Mouse (Mus musculus) macrophage (primary cell): Measurements from ENCODE around the gene Rpl14. TPM values are rescaled to one million over a fixed set of nuclear protein-coding genes. Genes with fewer than 3 reads are reported as not detected.
"Not testable (repeated sequence)": the region's sequence is repeated elsewhere in the genome, so short reads cannot be mapped to it uniquely, and the experiment has no call there.

Experiments
- H3K27ac ChIP-seq: fragments of 350-480 bp; formaldehyde crosslinking; 2 replicates; pipeline ENCODE4 v1.9.0; 2021
- H3K36me3 ChIP-seq: fragments of 350-480 bp; formaldehyde crosslinking; 2 replicates; pipeline ENCODE4 v1.9.0; 2021; ENCODE audit errors: inconsistent target
- H3K4me3 ChIP-seq: fragments of 350-480 bp; formaldehyde crosslinking; 2 replicates; pipeline ENCODE4 v1.9.0; 2021; ENCODE audit errors: inconsistent target
- H3K79me2 ChIP-seq: fragments of 350-480 bp; formaldehyde crosslinking; 2 replicates; pipeline ENCODE4 v1.9.0; 2021; ENCODE audit errors: inconsistent target
- WGBS: methylation state at CpG from one replicate; pipeline ENCODE4 v1.1.7; 2026; ENCODE audit warnings: inconsistent platforms; ENCODE audit not compliant: missing documents; 5-methylcytosine and 5-hydroxymethylcytosine counted together
- polyA plus RNA-seq: library from polyadenylated mRNA; stranded (reverse); fragments of 250-400 nt; gene quantifications from 3 replicates; pipeline ENCODE4 v1.2.4, GENCODE M21; 2018; ENCODE audit warnings: inconsistent platforms
- total RNA-seq, 78 experiments: library from RNA; depleted of rRNA; stranded (reverse); fragments of 250-400 nt; gene quantifications; 1 replicate in 9 of 78; 2 replicates in 24 of 78; 3 replicates in 43 of 78; 4 replicates in 2 of 78; pipeline ENCODE4 v1.2.4; 2018; ENCODE audit warnings: inconsistent platforms in 56 of 78

The Rpl14 gene
- total RNA-seq (2018; cell fraction: chromatin; rRNA removed), result 100 to 1,000 TPM in 1 of 26 experiments, 10 to 100 TPM in 22, 1 to 10 TPM in 3; 8.1 to 112 (median 25.9) TPM
- 100 to 1,000 TPM; 224 to 683 (median 365) TPM for total RNA-seq (2018; cell fraction: cytosol; rRNA removed)
- 100 to 1,000 TPM in 1 of 26 experiments, 10 to 100 TPM in 25; 21.9 to 104 (median 47.7) TPM for total RNA-seq (2018; cell fraction: nucleus; rRNA removed)
- 472 to 610 TPM (median 566 TPM) in 3 replicates for polyA plus RNA-seq

DNA sequence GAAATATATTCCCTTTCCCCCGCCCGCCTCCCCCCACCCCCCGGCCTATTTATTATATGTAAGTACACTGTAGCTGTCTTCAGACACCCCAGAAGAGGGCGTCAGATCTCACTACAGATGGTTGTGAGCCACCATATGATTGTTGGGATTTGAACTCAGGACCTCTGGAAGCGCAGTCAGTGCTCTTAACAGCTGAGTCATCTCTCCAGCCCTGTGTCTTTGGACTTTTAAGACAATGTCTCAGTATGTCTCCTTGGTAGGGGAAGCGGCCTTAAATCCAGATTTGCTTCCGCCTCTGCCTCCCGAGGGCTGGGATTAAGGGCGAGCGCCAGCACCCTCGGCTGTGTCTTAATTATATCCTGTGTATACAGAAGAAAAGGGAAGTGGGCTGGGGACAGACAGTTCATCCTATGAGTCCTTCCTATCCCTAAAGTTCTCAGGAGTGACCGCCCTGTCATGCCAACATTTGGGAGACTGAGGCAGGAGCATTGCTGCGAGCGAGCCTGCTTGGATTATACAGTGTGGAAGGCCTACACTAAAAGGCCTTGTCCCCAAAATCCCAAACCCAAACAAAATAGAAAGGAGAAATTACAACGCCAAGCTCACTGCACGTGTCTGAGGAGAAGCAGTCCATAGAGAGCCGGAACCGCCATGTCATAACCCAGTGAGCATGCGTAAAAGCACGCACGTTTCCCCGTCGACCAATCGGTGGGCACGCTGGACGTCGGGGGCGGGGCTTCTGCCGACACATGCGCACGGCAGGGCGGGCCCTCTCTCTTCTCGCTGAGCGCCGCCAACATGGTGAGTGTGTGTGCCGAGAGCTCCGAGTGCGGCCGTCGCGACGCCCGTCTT lies at the start of gene Rpl14:
Gene Rpl14 (plus strand): TSS at position 704 of the 852 bp plus-strand sequence.
- Histone ChIP-seq H3K4me3 (peak within 1 kb of the TSS; percentile 87), H3K27ac (peak within 1 kb of the TSS; percentile 70), H3K36me3 (peaks cover 25% of the 10 kb centered on the region), H3K79me2 (peaks cover 17% of the 10 kb centered on the region)
- 6% methylated on average over 20 of the region's 43 CpGs for WGBS

DNA sequence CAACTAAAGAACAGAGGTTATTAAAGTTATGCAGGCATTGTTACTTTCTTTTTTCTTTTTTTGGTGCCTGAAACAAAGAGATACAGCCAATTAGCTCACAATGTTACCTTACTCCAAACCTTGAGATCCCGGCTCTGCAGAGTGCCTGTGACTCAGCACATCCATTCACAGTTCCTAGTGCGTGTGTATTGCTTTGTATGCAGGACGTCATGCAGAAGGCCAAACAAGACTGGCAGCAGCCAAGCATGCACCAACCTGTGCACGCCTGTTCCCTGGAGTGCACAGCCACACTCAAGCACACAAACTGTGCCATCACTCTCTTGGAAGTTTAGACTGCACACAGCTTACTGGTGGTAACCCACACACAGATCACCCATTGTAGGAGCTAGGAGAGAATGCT lies 44.0 kb upstream of the Rpl14 start:
- Histone ChIP-seq H3K79me2 (no peaks in the 10 kb centered on the region), H3K36me3 (no peaks in the 10 kb centered on the region), H3K27ac (no peak overlapping the region), H3K4me3 (no peak overlapping the region)
- 65% methylated on average over 4 of the region's 4 CpGs for WGBS

DNA sequence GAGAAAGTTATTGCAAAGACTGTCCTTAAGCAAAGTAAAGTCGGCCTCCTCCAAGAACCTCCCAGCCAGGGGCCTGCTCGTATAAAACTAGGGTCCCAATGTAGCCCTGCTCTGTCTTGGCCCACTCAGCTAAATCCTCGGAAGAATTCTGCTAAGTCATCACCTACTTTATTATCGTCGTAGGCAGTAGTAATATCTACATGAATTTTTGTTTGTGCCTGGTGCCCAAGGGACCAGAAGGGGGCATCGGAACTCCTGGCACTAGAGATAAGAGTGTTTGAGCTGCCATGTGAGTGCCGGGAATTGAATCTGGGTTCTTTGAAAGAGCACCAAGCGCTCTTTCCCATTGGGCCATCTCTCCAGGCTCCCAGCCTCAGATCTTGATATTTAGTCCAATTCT lies 43.3 kb upstream of the Rpl14 start:
- WGBS, result 94% methylated on average over 8 of the region's 8 CpGs
- Histone ChIP-seq H3K4me3 (no peak overlapping the region), H3K27ac (no peak overlapping the region), H3K79me2 (no peaks in the 10 kb centered on the region), H3K36me3 (no peaks in the 10 kb centered on the region)

DNA sequence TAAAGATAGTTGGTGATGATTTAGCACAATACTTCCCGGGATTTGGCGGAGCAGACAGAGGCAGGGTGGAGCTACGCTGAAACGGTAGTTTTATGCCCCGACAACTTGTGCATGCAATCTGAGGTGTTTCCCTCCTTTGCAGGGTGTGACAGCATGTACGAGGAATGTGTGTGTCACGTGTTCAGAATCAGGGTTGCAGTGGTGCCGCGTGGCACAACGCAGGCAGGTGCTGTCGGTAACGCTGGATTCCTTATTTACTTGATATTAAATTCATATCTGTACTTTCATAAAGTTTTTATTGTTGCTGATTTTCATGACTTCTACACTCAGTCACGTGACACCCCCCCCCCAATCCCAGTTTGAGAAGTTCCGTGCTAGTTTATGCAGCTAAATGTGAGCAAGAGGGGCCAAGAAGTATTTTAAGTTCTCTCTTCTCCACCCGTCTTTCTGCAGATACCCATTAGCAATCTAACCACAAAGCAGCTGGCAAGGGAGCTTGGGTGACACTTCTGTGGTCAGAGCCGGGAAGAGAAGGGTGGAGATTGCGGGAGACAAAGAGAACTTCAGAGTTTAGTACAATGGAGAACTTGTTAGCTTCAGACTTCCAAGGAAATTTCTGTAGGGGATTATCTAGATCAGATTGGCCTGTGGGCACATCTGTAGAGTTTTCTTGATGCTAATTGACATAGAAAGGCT lies 42.3 kb upstream of the Rpl14 start:
- Histone ChIP-seq H3K79me2 (no peaks in the 10 kb centered on the region), H3K4me3 (no peak overlapping the region), H3K36me3 (no peaks in the 10 kb centered on the region), H3K27ac (no peak overlapping the region)
- WGBS, result 67% methylated on average over 16 of the region's 17 CpGs

DNA sequence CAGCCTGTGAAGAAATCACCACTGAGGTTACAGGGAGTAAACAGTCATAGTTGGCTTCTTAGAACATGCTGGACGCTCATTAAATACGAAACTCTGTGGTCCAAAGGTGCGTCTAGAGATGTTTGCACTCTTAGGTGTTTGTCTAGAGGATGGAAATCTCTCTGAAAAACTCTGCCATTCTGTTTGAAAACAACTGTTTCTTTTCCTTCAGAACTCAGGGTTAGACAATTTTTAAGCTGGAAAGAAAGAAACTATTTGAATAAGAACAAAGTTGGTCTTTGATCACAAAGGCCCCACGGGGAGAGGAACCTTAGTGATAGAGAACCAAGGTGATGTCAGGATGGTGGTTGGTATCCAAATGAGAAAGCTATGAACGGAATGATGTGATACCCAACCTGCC lies 40.8 kb upstream of the Rpl14 start:
- WGBS, result 87% methylated on average over 5 of the region's 5 CpGs
- Histone ChIP-seq H3K36me3 (no peaks in the 10 kb centered on the region), H3K27ac (no peak overlapping the region), H3K79me2 (no peaks in the 10 kb centered on the region), H3K4me3 (no peak overlapping the region)

DNA sequence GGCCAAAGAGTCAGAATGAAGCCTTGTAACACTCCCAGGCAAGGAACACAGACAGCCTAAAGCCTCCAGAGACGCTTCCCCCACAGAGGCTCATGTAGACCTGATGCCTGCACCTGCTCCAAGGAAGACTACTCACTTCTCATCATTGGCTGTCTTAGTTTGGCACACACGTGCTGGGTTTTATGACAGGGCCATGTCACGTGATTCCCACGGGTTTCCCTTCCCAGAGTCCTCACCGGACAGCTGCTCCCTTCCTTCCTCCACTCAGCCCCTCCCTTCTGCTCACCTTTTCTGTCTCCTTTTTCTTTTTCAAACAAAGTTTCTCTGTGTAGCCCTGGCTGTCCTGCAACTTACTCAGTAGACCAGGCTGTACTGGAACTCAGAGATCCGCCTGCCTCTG lies 39.2 kb upstream of the Rpl14 start:
- WGBS, result 93% methylated on average over 6 of the region's 6 CpGs

DNA sequence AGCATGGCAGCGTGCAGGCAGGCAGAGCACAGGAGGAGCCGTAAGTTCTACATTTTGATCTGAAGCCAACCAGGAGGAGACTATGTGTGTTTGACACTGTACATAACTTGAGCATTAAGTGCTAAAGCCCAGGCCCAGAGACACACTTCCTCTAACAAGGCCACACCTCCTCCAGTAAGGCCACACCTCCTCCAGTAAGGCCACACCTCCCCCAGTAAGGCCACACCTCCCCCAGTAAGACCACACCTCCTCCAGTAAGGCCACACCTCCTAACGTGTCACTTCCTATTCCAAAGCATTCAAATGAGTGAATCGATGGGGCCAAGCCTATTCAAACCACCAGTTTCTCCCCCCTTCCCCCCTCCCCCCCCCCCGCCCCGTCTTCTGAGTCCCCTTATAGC lies 38.6 kb upstream of the Rpl14 start:
- Histone ChIP-seq H3K36me3 (no peaks in the 10 kb centered on the region), H3K4me3 (no peak overlapping the region), H3K27ac (no peak overlapping the region), H3K79me2 (no peaks in the 10 kb centered on the region)
- 90% methylated on average over 4 of the region's 6 CpGs for WGBS

More for the DNA sequence above, 39.2 kb upstream of the Rpl14 start:
- Histone ChIP-seq H3K27ac (no peak overlapping the region), H3K4me3 (no peak overlapping the region), H3K79me2 (no peaks in the 10 kb centered on the region), H3K36me3 (no peaks in the 10 kb centered on the region)

DNA sequence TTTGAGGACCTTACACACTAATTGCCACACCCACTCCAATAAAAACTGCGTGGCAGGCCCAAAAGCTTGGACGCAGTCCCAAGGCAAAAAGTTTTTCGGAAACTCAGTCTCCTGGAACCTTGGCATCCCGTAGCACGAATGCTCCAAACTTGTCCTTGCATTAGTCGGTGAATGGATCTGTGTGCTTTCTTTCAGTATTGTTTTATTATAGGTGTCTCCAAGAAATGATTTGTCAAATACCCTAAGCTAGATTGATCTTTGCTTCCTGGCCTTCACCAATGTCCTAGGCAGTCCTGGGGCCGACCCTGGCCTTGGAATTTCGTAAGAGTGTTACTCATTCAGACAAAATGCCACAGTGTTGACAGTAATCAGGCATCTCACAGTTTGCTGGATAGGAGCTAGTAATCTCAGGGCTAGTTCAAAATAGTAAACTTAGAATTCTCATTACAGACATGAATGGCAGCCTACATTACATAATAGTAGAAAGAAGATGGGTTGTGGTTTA lies 37.7 kb upstream of the Rpl14 start:
- not testable (repeated sequence) for H3K4me3 ChIP-seq, H3K36me3 ChIP-seq, H3K27ac ChIP-seq, H3K79me2 ChIP-seq
- 91% methylated on average over 8 of the region's 8 CpGs for WGBS

DNA sequence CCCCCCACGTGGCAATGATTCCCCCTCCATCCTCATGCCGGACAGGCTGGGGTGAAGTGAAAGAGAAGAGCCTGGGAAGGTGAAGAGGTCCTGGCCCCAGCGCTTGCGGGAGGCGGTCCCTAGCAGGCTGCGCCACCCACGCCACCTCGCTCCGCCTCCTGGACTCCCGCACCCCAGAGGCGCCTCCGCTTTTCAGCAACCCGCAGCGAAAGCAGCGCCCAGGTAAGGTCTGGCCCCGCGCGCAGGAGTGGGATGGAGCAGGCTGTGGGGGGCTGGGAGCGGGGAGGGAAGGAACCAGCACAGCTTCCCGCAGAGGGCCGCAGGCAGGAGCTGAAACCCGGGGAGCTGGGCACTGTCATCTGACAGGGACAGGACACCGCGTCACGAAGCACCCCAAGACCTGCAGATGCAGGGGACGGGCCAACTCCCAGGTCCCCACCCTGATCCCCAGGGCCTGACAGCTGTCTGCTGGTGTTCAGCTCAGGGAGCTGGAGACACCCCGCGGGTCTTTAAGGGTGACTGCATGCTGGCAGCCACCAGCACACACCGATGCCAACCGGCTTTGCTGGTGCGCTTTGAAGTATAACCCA lies 31.5 kb upstream of the Rpl14 start, which contains the start of gene Entpd3:
Gene Entpd3 (plus strand): TSS at position 157 of the 590 bp plus-strand sequence.
- Histone ChIP-seq H3K79me2 (no peaks in the 10 kb centered on the region), H3K36me3 (no peaks in the 10 kb centered on the region), H3K4me3 (no peak within 1 kb of the TSS), H3K27ac (no peak within 1 kb of the TSS)
- 2% methylated on average over 28 of the region's 31 CpGs for WGBS

DNA sequence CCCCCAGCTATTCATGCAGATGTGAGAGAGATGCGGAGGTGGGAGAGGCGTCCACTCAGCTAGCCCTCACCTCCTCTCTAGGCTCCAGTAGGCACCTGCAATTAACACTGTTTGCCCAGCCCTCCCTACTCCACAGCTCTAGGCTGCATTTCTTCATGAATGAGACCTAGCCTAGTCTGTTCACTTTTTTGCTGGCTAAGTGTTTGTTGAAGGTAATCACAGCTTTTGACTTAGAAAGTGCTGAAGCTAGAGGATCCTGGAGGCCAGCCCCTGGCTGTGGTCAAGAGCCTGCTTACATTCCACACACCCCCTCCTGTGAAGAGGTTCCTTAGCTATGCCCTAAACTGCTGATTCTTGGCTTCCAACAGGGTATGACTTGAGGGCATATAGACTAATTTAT lies 29.8 kb upstream of the Rpl14 start:
- 88% methylated on average over 2 of the region's 2 CpGs for WGBS
- H3K79me2 ChIP-seq, result no peaks in the 10 kb centered on the region
- no peak overlapping the region for H3K27ac ChIP-seq
- no peak overlapping the region for H3K4me3 ChIP-seq
- H3K36me3 ChIP-seq, result no peaks in the 10 kb centered on the region

DNA sequence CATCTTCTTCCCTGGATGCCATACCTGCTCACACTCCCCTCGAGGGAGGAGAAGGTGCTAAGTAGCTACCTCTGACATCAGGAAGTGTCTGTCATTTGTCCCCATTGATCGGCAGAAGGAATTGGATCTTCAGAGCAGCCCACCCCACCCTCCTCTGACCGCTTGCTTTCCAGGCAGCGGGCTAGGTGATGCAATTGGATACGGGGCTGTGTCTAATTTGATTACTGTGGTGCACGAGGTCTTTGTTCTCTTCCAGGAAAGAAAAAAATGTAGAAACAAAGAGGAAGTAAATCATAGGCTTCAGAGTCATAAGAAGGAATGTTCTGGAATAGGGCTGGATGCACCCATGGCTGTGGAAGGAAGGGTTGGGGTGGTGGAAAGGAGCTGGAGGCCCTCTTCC lies 29.0 kb upstream of the Rpl14 start:
- Histone ChIP-seq H3K79me2 (no peaks in the 10 kb centered on the region), H3K4me3 (no peak overlapping the region), H3K36me3 (no peaks in the 10 kb centered on the region), H3K27ac (no peak overlapping the region)
- WGBS, result 24% methylated on average over 6 of the region's 6 CpGs

DNA sequence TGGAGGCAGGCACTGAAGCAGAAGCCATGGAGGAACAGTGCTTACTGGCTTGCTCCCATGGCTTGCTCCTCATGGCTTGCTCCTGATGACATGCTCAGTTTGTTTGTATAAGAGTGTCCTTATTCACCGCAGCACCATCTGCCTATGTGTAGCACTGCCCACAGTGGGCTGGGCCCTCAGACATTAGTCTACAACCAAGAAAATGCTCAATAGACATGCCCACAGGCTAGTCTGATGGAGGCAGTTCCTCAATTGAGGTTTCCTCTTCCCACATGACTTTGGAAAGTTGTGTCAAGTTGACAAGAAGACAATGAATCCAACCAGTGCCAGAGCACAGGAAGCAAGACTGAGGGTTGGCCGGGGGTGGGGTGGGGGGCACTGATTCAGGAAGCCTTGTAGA lies 25.2 kb upstream of the Rpl14 start:
- H3K4me3 ChIP-seq, result no peak overlapping the region
- no peaks in the 10 kb centered on the region for H3K79me2 ChIP-seq
- no peak overlapping the region for H3K27ac ChIP-seq
- no peaks in the 10 kb centered on the region for H3K36me3 ChIP-seq
- 6% methylated on average over 2 of the region's 2 CpGs for WGBS

DNA sequence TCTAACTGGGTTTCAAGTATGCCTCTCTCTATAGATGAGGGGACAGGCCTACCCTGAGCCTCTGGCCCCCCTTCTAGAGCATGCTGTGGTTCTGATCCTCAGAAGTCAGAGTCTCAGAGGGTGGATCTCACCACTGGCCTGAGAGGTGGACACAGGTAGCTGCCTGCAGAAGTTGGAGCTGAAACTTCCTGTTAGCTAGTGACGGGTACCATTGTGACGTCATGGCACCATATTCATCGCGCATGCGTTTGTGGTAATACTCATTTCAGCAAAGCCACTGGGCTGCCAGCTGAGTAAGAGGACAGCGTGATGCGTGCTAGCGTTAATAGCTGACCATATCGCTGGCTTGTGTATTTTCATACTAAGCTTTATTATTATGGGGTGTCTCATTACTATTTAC lies 24.8 kb upstream of the Rpl14 start:
- 60% methylated on average over 9 of the region's 9 CpGs for WGBS
- H3K36me3 ChIP-seq, result no peaks in the 10 kb centered on the region
- no peak overlapping the region for H3K27ac ChIP-seq
- no peaks in the 10 kb centered on the region for H3K79me2 ChIP-seq
- no peak overlapping the region for H3K4me3 ChIP-seq

DNA sequence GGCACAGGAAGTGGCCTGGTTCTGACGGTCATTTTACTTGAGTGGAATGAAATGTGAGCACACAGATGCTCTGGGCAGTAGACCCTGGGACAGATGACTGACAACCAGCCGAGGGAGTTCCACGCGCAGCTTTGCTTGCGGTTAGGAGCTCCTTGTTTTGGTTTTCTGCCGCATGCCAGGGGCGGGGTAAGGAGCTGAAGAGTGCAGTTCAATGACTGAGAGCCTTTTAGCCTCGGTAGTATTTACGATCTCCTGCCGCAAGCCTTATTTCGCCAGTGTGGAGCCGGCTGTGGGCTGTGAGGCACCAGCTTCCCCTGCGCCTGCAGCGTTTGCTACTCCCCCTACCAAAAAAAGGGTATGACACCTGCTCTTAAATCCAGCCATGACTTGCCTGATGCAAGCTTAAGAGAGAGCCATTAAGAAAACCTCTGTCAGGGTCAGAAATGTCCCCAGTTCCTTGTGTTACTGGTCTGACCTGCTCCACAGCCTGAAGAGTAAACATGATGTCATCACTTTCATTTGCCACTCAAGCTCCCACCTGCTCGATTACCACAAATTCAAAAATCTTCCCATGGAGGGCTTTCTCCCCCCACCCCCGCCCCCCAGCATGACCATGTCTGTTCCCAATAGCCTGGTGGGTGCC lies 24.1 kb upstream of the Rpl14 start:
- no peak overlapping the region for H3K27ac ChIP-seq
- no peak overlapping the region for H3K4me3 ChIP-seq
- H3K79me2 ChIP-seq, result no peaks in the 10 kb centered on the region
- WGBS, result 23% methylated on average over 16 of the region's 16 CpGs
- H3K36me3 ChIP-seq, result no peaks in the 10 kb centered on the region
